Mouse (Mus musculus) midbrain, postnatal 0 days (tissue): ENCODE measurements around the gene Chst8. TPM values are rescaled to one million over a fixed set of nuclear protein-coding genes. Genes with fewer than 3 reads are reported as not detected.

ENCODE experiments used
- ATAC-seq: fragments of 200-750 bp; cut with Nextera tagmentation; 2 replicates; pipeline ENCODE4 v1.8.0; 2017; ENCODE audit warnings: moderate number of reproducible peaks, mild to moderate bottlenecking, moderate TSS enrichment, moderate library complexity; ENCODE audit not compliant: low FRiP score
- DNase-seq: peaks from one replicate; pipeline ENCODE4 v3.0.0-alpha.2; 2015; ENCODE audit warnings: low spot score
- H3K27ac ChIP-seq: fragments of 300-500 bp; sonication (generic); 2 replicates; pipeline ENCODE4 v1.5.1; 2014; ENCODE audit warnings: low read depth, mild to moderate bottlenecking, low read length, mixed read lengths
- H3K27me3 ChIP-seq: fragments of 300-500 bp; sonication (generic); 2 replicates; pipeline ENCODE4 v1.6.1; 2014; ENCODE audit warnings: low read length, control low read depth, mixed read lengths; ENCODE audit not compliant: insufficient read depth
- H3K36me3 ChIP-seq: fragments of 300-500 bp; sonication (generic); 2 replicates; pipeline ENCODE4 v1.6.1; 2014; ENCODE audit warnings: low read length, control low read depth, mixed read lengths; ENCODE audit not compliant: insufficient read depth
- H3K4me1 ChIP-seq: fragments of 300-500 bp; sonication (generic); 2 replicates; pipeline ENCODE4 v1.6.1; 2014; ENCODE audit warnings: mild to moderate bottlenecking, control low read depth, antibody characterized with exemption, low read length, mixed read lengths; ENCODE audit not compliant: insufficient read depth
- H3K4me2 ChIP-seq: fragments of 300-500 bp; sonication (generic); 2 replicates; pipeline ENCODE4 v1.6.1; 2014; ENCODE audit warnings: low read depth, mild to moderate bottlenecking, low read length, mixed read lengths; ENCODE audit not compliant: poor library complexity, severe bottlenecking
- H3K4me3 ChIP-seq: fragments of 300-500 bp; sonication (generic); 2 replicates; pipeline ENCODE4 v1.5.1; 2014; ENCODE audit warnings: low read depth, mild to moderate bottlenecking, low read length, moderate library complexity
- H3K9ac ChIP-seq: fragments of 300-500 bp; sonication (generic); replicated peaks from 2 replicates; pipeline ENCODE4 v1.6.1; 2014; ENCODE audit warnings: mild to moderate bottlenecking, low read length, moderate library complexity, mixed read lengths; ENCODE audit not compliant: poor library complexity, severe bottlenecking
- H3K9me3 ChIP-seq: fragments of 300-500 bp; sonication (generic); 2 replicates; pipeline ENCODE4 v1.6.1; 2016; ENCODE audit warnings: low read length, control low read depth
- CTCF ChIP-seq: IDR thresholded peaks from 2 replicates; pipeline ENCODE4 v1.5.1; 2016; ENCODE audit warnings: antibody characterized with exemption, mild to moderate bottlenecking
- WGBS: fragments of 180-500 bp; shearing (Covaris S2); extraction: QIAGEN DNeasy Blood & Tissue Kit; methylation state at CpG from one replicate; pipeline ENCODE4 v1.1.7; 2014; 5-methylcytosine and 5-hydroxymethylcytosine counted together
- polyA plus RNA-seq: library from polyadenylated mRNA; unstranded; fragments of >200 nt; fragmentation: Nextera tagmentation; extraction: Ambion mirVana; gene quantifications from 2 replicates; pipeline ENCODE4 v1.2.1, GENCODE M21; 2015
- total RNA-seq: library from RNA; depleted of rRNA; stranded (reverse); fragments of >200 nt; gene quantifications from 2 replicates; pipeline ENCODE4 v1.2.3, GENCODE M21; 2014

The Chst8 gene
- total and polyA plus RNA-seq, 2 experiments from 2014 or later = 16.2 to 20.1 TPM

DNA sequence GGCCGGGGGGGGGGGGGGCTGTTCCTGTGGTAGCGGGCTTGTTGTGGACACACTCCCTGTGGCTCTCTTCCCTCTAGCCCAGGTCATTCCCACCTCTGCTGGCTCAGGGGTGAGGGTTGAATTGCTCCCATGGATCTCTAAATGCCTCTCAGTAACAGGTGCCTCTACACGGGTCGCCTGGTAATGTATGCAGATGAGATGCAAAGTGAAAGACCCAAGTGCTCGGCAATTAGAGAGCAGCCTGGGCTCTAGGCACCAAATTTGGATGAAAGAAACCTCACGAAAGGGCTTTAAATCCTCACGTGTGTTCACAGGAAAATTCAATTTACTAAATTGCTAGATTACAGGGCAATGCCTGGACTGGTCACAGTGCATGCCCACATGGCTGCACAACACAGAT lies 126.7 kb downstream of the Chst8 start:
- 38% methylated on average over 7 of the region's 7 CpGs for WGBS
- ATAC-seq (no peak), DNase-seq (no peak)
- no peak overlapping the region for H3K4me2 ChIP-seq
- no peaks in the 10 kb centered on the region for H3K27me3 ChIP-seq
- no peak for TF ChIP-seq CTCF
- no peaks in the 10 kb centered on the region for H3K36me3 ChIP-seq
- H3K27ac ChIP-seq = no peak overlapping the region
- H3K4me1 ChIP-seq = no peaks in the 10 kb centered on the region; the same call in 1 of the 2 replicates
- no peaks in the 10 kb centered on the region for H3K9me3 ChIP-seq
- H3K4me3 ChIP-seq = no peak overlapping the region
- no peak overlapping the region for H3K9ac ChIP-seq

DNA sequence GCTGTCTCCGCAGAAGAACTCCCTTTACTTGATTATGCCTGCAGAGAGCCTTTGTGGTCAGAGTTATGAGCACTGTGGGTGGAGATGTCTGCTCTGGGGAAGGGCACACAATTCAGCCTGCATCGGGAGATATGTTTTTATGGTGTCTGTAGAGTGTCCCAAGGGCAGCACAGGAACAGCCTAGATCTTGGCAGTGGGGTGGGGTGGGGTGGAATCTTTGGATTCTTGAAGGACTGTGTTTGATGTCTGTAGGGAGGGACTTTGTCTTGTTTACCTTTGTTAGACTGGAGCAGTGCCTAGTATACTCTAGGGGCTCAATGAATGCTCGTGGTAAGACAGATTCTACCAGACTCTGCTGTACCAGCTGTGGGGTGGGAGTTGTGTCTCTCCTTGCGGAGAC lies 127.3 kb downstream of the Chst8 start:
- no peak for TF ChIP-seq CTCF
- no peaks in the 10 kb centered on the region for H3K36me3 ChIP-seq
- ATAC-seq = no peak
- no peak overlapping the region for H3K4me3 ChIP-seq
- H3K27me3 ChIP-seq = no peaks in the 10 kb centered on the region
- H3K4me1 ChIP-seq = no peaks in the 10 kb centered on the region; the same call in 1 of the 2 replicates
- H3K9ac ChIP-seq = no peak overlapping the region
- no peak overlapping the region for H3K4me2 ChIP-seq
- H3K9me3 ChIP-seq = no peaks in the 10 kb centered on the region
- no peak overlapping the region for H3K27ac ChIP-seq
- 71% methylated on average over 4 of the region's 4 CpGs for WGBS
- no peak for DNase-seq

DNA sequence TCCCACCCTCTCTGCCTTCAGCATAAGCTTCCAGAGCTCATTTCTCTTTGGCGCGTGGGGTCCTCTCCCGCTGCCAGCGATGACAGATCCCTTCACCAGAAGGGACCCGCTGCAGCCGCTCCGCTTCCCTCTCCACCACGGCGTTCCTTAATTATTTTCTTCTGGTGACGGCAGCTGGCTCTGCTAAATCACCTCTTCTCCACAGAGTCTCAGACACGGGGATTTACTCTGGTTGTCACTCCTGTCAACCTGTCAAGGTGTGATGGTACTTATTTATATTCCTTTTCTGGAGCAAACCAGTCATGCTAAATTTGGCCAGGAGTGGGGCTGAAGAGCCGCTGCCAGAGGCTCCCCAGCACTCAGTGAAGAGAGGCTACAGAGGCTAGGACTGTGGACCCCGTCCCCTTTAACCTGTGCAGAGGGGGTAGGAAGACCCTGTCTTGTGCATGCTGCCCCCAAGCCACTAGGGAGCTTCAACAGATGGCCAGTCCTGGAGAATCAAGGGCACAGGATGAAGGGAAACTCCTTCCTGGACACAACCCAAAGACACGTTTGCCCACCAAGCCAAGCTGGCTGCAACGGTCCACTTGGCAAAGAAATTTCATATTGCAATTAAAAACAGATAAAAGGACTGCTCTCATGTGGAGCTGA lies 131.6 kb downstream of the Chst8 start:
- Histone ChIP-seq H3K27ac (peak overlapping the region; percentile 34; the same call in 1 of the 2 replicates), H3K9ac (no peak overlapping the region), H3K27me3 (peaks cover under 1% of the 10 kb centered on the region; the same call in 1 of the 2 replicates), H3K4me3 (no peak overlapping the region), H3K4me2 (0 out of 2 replicates have a peak overlapping the region, but pooled peaks have one; percentile 7), H3K9me3 (no peaks in the 10 kb centered on the region), H3K4me1 (no peaks in the 10 kb centered on the region; the same call in 1 of the 2 replicates), H3K36me3 (no peaks in the 10 kb centered on the region)
- 0 out of 2 replicates have a peak, but pooled peaks have one; percentile 43 for ATAC-seq
- DNase-seq = peak; percentile 74
- TF ChIP-seq CTCF = peak; percentile 65
- WGBS = 38% methylated on average over 15 of the region's 15 CpGs

DNA sequence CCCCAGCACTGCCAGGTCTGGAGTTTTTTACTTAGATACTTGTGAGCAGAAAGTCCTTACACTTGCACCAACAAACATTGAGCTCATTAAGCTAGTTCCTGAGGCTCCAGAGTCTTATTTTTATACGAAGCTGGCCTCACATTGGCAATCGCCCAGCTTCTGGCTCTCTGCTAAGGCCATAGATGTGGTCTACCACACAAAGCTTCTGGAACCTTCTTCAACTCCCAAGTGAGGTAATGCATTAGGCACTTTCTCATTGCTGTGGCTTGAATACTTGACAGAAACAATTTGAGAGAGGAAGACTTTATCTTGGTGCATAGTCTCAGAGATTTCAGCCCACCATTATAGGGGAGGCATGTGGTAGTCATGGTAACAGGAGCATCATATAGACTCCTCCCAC lies 132.6 kb downstream of the Chst8 start:
- Histone ChIP-seq H3K4me2 (no peak overlapping the region), H3K9ac (no peak overlapping the region), H3K36me3 (no peaks in the 10 kb centered on the region), H3K27ac (no peak overlapping the region), H3K4me3 (no peak overlapping the region), H3K4me1 (no peaks in the 10 kb centered on the region; the same call in 1 of the 2 replicates), H3K9me3 (no peaks in the 10 kb centered on the region), H3K27me3 (peaks cover 11% of the 10 kb centered on the region)
- ATAC-seq = no peak
- no peak for DNase-seq
- 67% methylated on average over 2 of the region's 2 CpGs for WGBS
- no peak for TF ChIP-seq CTCF

DNA sequence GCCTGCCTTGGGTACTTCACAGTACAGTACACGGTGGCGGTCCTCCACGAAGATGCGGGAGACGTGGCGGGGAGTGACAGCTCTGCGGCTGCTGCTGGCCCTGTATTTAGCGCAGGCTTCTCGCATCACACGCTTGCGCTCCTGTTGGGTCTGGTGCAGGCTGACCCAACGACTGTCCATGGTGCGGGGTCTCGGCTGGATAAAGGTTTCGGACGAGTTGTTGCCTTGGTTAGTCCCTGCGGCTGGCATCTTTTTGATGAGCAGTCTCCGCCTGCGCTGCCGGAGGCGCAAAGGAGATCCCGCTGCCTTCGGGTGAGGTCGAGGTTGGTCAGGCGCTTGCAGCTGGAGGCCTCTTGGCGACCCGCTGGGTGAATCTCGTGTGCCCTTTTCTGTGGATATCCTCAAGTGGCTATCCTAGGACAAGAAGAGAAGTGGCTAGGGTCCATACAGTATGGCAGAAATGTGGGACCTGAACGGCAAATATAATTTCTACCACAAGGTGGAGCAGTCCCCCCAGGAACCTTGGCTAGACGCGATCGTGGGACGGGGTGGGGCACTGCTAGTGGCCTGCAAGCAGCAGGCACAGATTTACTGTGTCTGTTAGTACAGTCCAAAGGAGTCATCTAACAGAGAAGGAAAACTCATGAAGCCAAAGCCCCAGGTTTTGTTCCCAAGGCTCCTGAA lies 136.5 kb downstream of the Chst8 start:
- Histone ChIP-seq H3K9ac (peak overlapping the region; percentile 36; the same call in 1 of the 2 replicates), H3K4me1 (no peaks in the 10 kb centered on the region), H3K36me3 (no peaks in the 10 kb centered on the region), H3K9me3 (no peaks in the 10 kb centered on the region), H3K27ac (no peak overlapping the region), H3K4me2 (peak overlapping the region; percentile 73), H3K4me3 (peak overlapping the region; percentile 41), H3K27me3 (peaks cover 19% of the 10 kb centered on the region)
- peak; percentile 97 for TF ChIP-seq CTCF
- WGBS = 4% methylated on average over 33 of the region's 33 CpGs
- DNase-seq (peak; percentile 86), ATAC-seq (0 out of 2 replicates have a peak, but pooled peaks have one; percentile 31)
